Mouse (Mus musculus) spleen, adult 18-20 months (tissue): ENCODE data around the gene Il3ra.

Source experiments
- DNase-seq, 2 experiments: peaks; one replicate each; pipeline ENCODE4 v3.0.0; 2022; ENCODE audit warnings: mixed read lengths in 2 of 2

The Il3ra gene

DNA sequence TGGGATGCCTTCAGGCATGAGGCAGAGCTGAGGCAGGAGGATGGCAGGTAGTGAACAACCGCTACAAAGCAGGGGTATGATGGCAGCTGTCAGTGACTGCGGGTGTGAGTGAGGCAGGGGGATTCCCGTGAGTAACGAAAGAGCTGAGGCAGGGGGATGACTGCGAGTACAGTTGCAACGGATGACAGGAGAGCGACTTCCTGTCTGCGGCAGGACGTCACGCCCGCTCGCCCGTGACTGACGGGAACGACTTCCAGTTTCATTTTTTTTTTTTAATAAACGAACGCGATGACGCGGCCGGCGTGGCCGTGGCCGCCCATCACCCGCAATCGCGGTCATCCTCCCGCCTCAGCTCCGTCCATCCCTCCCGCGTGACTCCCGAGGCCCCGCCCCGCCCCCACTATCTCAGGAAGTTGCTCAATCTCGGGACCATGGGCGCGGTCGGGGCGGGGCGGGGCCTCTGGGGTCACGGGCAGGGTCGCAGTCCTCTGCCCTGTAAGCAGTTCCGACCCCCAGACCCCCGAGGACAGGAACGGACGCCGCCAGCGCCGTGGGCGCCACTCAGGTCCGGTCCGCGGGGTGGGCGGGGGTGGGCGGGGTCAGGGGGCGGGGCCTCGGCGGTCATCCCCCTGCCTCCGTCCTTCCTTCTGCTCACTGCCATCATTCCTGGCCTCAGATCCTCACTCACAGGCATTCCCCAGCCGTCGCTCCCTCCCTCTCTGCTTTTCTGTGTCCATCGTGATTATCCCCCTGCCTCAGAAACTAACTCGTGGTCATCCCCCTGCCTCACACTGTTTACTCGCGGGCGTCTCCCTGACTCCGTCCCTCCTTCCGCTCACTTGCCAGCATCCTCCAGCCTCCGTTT, at the start of gene Il3ra:
Il3ra (plus strand) TSS at position 328 of the 865 bp plus-strand sequence.
- DNase-seq = peak; percentile 72 to 77

GRCm38 (mm10) chr14:14308938-14309337, 37.1 kb upstream of the Il3ra start:
- no peak for DNase-seq

GRCm38 (mm10) chr14:14309416-14309815, 36.7 kb upstream of the Il3ra start:
- DNase-seq = no peak

- DNase-seq = no peak
Measured at GRCm38 (mm10) chr14:14322528-14322927, 23.5 kb upstream of the Il3ra start, which contains the start of gene Olfr31. Olfr31 (plus strand) TSS chr14:14322828.

- DNase-seq = peak; percentile 93 to 94
Measured at GRCm38 (mm10) chr14:14345113-14345871, 783 bp upstream of the Il3ra start.

- DNase-seq = no peak
Measured at GRCm38 (mm10) chr14:14346813-14347100, 682 bp downstream of the Il3ra start.

- peak; percentile 28 to 32 for DNase-seq
Measured at GRCm38 (mm10) chr14:14347151-14347835, 1.2 kb downstream of the Il3ra start.

DNA sequence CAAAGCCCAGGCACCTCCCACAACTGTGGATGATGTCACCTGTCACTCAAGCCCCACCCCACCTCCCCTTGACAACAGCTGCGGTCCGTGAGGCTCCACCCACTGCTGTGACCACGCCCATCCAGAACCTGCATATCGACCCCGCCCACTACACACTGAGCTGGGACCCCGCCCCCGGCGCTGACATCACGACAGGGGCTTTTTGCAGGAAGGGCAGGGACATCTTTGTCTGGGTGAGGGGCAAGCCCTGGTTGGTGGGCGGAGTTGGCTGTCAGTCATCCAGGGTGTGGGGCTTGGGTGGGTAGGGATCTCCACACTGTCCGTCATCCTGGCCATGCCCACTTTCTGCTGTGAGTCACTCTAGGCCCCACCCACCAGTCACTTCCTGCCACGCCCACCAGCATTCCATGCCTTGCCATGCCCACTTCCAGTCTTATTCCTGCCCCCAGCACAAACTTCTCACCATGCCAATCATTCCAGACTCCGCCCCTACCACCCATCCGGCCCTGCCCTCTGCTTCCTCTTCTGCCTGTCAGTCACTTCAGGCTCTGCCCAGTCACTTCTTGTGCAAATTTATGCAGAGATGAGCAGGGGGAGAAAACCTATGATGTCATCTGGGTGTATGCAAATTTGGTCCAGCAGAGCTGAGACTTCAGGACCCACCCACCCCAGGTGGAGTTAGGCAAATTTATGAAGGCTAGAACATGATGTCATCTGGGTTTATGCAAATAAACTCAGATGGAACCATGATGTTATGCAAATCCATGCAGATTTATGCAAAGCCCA, 2.0 kb downstream of the Il3ra start:
- DNase-seq = peak; percentile 28 to 44

GRCm38 (mm10) chr14:14348674-14349401, 2.8 kb downstream of the Il3ra start:
- DNase-seq = peak in 1 of 2 experiments; percentile 18

GRCm38 (mm10) chr14:14349485-14350262, 3.6 kb downstream of the Il3ra start:
- peak in 1 of 2 experiments; percentile 18 for DNase-seq

- peak in 1 of 2 experiments; percentile 14 for DNase-seq
Measured at GRCm38 (mm10) chr14:14350263-14351147, 4.4 kb downstream of the Il3ra start.

- no peak for DNase-seq
Measured at GRCm38 (mm10) chr14:14351148-14351455, 5.0 kb downstream of the Il3ra start.

GRCm38 (mm10) chr14:14351721-14352590, 5.9 kb downstream of the Il3ra start:
- no peak for DNase-seq

DNA sequence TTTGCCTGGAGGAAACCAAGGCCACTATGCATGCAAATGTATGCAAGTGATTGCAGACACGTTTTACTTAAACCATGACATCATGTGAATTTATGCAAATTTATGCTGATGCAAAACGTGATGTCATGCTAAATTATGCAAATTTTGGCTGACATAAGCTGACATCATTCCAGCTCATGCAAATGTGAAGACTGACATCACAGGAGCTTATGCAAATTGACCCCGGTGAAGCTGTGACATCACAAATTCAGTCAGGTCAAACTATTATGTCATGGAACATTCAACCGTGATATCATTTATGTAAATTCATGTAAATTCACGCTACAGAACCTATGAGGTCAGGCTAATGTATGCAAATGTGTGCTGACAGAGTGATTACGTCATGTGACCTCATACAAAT, 6.5 kb downstream of the Il3ra start:
- DNase-seq = no peak

DNA sequence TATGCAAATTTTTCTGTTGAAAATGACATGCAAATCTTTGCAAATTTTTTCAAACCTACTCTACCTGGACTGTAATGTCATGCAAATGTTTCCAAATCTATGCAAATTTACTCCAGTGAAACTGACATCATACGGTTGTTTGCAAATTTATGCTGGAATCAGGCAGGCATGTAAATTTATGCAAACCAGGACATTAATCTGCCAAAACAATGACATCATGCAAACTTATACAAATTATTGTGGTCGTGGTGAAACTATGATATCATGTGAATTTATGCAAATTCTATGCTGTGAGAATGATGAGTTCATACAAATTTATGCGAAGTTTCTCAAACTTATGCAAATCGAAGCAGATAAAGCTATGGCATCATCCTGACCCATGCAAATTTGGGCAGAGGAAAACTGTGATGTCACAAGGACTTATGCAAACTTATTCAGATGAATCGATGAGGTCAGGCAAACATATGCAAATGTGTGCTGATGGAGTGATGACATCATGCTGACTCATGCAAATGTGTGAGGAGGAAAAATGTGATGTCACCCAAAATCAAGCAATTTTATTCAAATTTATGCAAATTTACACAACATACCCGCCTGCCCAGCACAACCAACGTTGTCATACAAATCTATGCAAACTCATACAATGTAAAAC, 7.1 kb downstream of the Il3ra start:
- DNase-seq = no peak

- DNase-seq = no peak
Measured at GRCm38 (mm10) chr14:14353740-14354510, 7.8 kb downstream of the Il3ra start.

- no peak for DNase-seq
Measured at GRCm38 (mm10) chr14:14354511-14355359, 8.7 kb downstream of the Il3ra start.
